Mouse (Mus musculus) forebrain, embryonic 11.5 days (tissue): ENCODE results near the gene Sdc3. TPM values are rescaled to one million over a fixed set of nuclear protein-coding genes. Genes with fewer than 3 reads are reported as not detected.

Source experiments
- ATAC-seq: fragments of 200-750 bp; cut with Nextera tagmentation; replicated peaks from 2 replicates; pipeline ENCODE4 v1.8.0; 2017; ENCODE audit warnings: moderate TSS enrichment; ENCODE audit not compliant: low FRiP score
- DNase-seq: peaks from one replicate; pipeline ENCODE4 v3.0.0-alpha.2; 2017; ENCODE audit warnings: low spot score
- H3K27ac ChIP-seq: fragments of 300-500 bp; sonication (generic); 2 replicates; pipeline ENCODE4 v1.5.1; 2014; ENCODE audit warnings: low read depth, low read length
- H3K27me3 ChIP-seq: fragments of 300-500 bp; sonication (generic); 2 replicates; pipeline ENCODE4 v1.6.1; 2014; ENCODE audit warnings: mild to moderate bottlenecking, low read length, mixed read lengths; ENCODE audit not compliant: control insufficient read depth, insufficient read depth
- H3K36me3 ChIP-seq: fragments of 300-500 bp; sonication (generic); 2 replicates; pipeline ENCODE4 v1.6.1; 2014; ENCODE audit warnings: mild to moderate bottlenecking, low read length, moderate library complexity, mixed read lengths; ENCODE audit not compliant: control insufficient read depth, insufficient read depth
- H3K4me1 ChIP-seq: fragments of 300-500 bp; sonication (generic); replicated peaks from 2 replicates; pipeline ENCODE4 v1.6.1; 2014; ENCODE audit warnings: low read length, mixed read lengths; ENCODE audit not compliant: control insufficient read depth, insufficient read depth
- H3K4me2 ChIP-seq: fragments of 300-500 bp; sonication (generic); 2 replicates; pipeline ENCODE4 v1.6.1; 2014; ENCODE audit warnings: low read depth, mild to moderate bottlenecking, low read length, moderate library complexity, mixed read lengths; ENCODE audit not compliant: severe bottlenecking
- H3K4me3 ChIP-seq: fragments of 300-500 bp; sonication (generic); 2 replicates; pipeline ENCODE4 v1.5.1; 2014; ENCODE audit warnings: low read depth, low read length
- H3K9ac ChIP-seq: fragments of 300-500 bp; sonication (generic); 2 replicates; pipeline ENCODE4 v1.6.1; 2014; ENCODE audit warnings: low read length
- H3K9me3 ChIP-seq: fragments of 300-500 bp; sonication (generic); 2 replicates; pipeline ENCODE4 v1.6.1; 2016; ENCODE audit warnings: low read length, mixed read lengths; ENCODE audit not compliant: control insufficient read depth
- WGBS: fragments of 180-500 bp; shearing (Covaris S2); extraction: QIAGEN DNeasy Blood & Tissue Kit; methylation state at CpG from one replicate; pipeline ENCODE4 v1.1.7; 2014; 5-methylcytosine and 5-hydroxymethylcytosine counted together
- polyA plus RNA-seq: library from polyadenylated mRNA; unstranded; fragments of >200 nt; fragmentation: Nextera tagmentation; extraction: Ambion mirVana; gene quantifications from 2 replicates; pipeline ENCODE4 v1.2.1, GENCODE M21; 2014

The Sdc3 gene
- 19.4 and 19.5 TPM in 2 replicates for polyA plus RNA-seq

- Histone ChIP-seq H3K4me2 (peak within 1 kb of the TSS; percentile 99), H3K36me3 (no peaks in the 10 kb centered on the region), H3K27me3 (peaks cover 14% of the 10 kb centered on the region), H3K9me3 (no peaks in the 10 kb centered on the region), H3K4me3 (peak within 1 kb of the TSS; percentile 86), H3K27ac (no peak within 1 kb of the TSS; the same call in 1 of the 2 replicates), H3K9ac (peak within 1 kb of the TSS; percentile 95), H3K4me1 (peaks cover 8% of the 10 kb centered on the region; the same call in 1 of the 2 replicates)
- WGBS: 2% methylated on average over 52 of the region's 99 CpGs
- DNase-seq: peak; percentile 71
- ATAC-seq: peak; percentile 55
Observed at GRCm38 (mm10) chr4:130792376-130793179, at the start of gene Sdc3. TSS of gene Sdc3 (plus strand) at chr4:130792537.

- ATAC-seq: no peak
- no peak overlapping the region for H3K9ac ChIP-seq
- DNase-seq: no peak
- peaks cover 24% of the 10 kb centered on the region; the same call in 1 of the 2 replicates for H3K36me3 ChIP-seq
- no peak overlapping the region for H3K4me2 ChIP-seq
- H3K4me3 ChIP-seq: no peak overlapping the region
- no peaks in the 10 kb centered on the region for H3K4me1 ChIP-seq
- 87% methylated on average over 4 of the region's 4 CpGs for WGBS
- no peak overlapping the region for H3K27ac ChIP-seq
- no peaks in the 10 kb centered on the region for H3K27me3 ChIP-seq
- no peaks in the 10 kb centered on the region for H3K9me3 ChIP-seq
Observed at GRCm38 (mm10) chr4:130744058-130744457, 48.3 kb upstream of the Sdc3 start.

- Histone ChIP-seq H3K4me3 (no peak overlapping the region), H3K4me1 (no peaks in the 10 kb centered on the region), H3K9me3 (no peaks in the 10 kb centered on the region), H3K27ac (no peak overlapping the region), H3K4me2 (no peak overlapping the region), H3K9ac (no peak overlapping the region), H3K27me3 (no peaks in the 10 kb centered on the region), H3K36me3 (peaks cover 24% of the 10 kb centered on the region; the same call in 1 of the 2 replicates)
- 88% methylated on average over 5 of the region's 5 CpGs for WGBS
- no peak for ATAC-seq
- DNase-seq: no peak
Observed at GRCm38 (mm10) chr4:130745561-130746306, 46.6 kb upstream of the Sdc3 start.

GRCm38 (mm10) chr4:130749566-130749965 is 42.8 kb upstream of the Sdc3 start:
- H3K9me3 ChIP-seq: no peaks in the 10 kb centered on the region
- ATAC-seq: no peak
- no peak overlapping the region for H3K4me3 ChIP-seq
- no peaks in the 10 kb centered on the region for H3K4me1 ChIP-seq
- no peak for DNase-seq
- H3K27me3 ChIP-seq: no peaks in the 10 kb centered on the region
- H3K9ac ChIP-seq: no peak overlapping the region
- 89% methylated on average over 7 of the region's 7 CpGs for WGBS
- peaks cover 32% of the 10 kb centered on the region for H3K36me3 ChIP-seq
- H3K4me2 ChIP-seq: no peak overlapping the region
- no peak overlapping the region for H3K27ac ChIP-seq

GRCm38 (mm10) chr4:130751966-130752365 is 40.4 kb upstream of the Sdc3 start:
- DNase-seq: no peak
- H3K9me3 ChIP-seq: no peaks in the 10 kb centered on the region
- WGBS: 96% methylated on average over 2 of the region's 2 CpGs

GRCm38 (mm10) chr4:130752591-130752990 is 39.7 kb upstream of the Sdc3 start:
- 82% methylated on average over 7 of the region's 7 CpGs for WGBS
- no peaks in the 10 kb centered on the region for H3K4me1 ChIP-seq
- H3K9me3 ChIP-seq: no peaks in the 10 kb centered on the region
- H3K9ac ChIP-seq: no peak overlapping the region
- no peak for DNase-seq
- H3K36me3 ChIP-seq: peaks cover 17% of the 10 kb centered on the region
- no peak for ATAC-seq
- no peak overlapping the region for H3K4me3 ChIP-seq
- H3K4me2 ChIP-seq: no peak overlapping the region
- no peak overlapping the region for H3K27ac ChIP-seq
- H3K27me3 ChIP-seq: no peaks in the 10 kb centered on the region

More at GRCm38 (mm10) chr4:130751966-130752365, 40.4 kb upstream of the Sdc3 start:
- Histone ChIP-seq H3K27me3 (no peaks in the 10 kb centered on the region), H3K27ac (no peak overlapping the region), H3K9ac (no peak overlapping the region), H3K4me2 (no peak overlapping the region), H3K4me3 (no peak overlapping the region), H3K36me3 (peaks cover 23% of the 10 kb centered on the region), H3K4me1 (no peaks in the 10 kb centered on the region)
- no peak for ATAC-seq

- WGBS: 82% methylated on average over 5 of the region's 5 CpGs
- peaks cover 14% of the 10 kb centered on the region for H3K36me3 ChIP-seq
Observed at GRCm38 (mm10) chr4:130753755-130754154, 38.6 kb upstream of the Sdc3 start.

GRCm38 (mm10) chr4:130754776-130755175 is 37.6 kb upstream of the Sdc3 start:
- Histone ChIP-seq H3K36me3 (peaks cover 16% of the 10 kb centered on the region), H3K4me2 (no peak overlapping the region), H3K27ac (no peak overlapping the region), H3K27me3 (no peaks in the 10 kb centered on the region), H3K9me3 (no peaks in the 10 kb centered on the region), H3K4me1 (no peaks in the 10 kb centered on the region), H3K4me3 (no peak overlapping the region), H3K9ac (no peak overlapping the region)
- ATAC-seq (no peak), DNase-seq (no peak)
- WGBS: 89% methylated on average over 2 of the region's 2 CpGs

More at GRCm38 (mm10) chr4:130753755-130754154, 38.6 kb upstream of the Sdc3 start:
- Histone ChIP-seq H3K27ac (no peak overlapping the region), H3K27me3 (no peaks in the 10 kb centered on the region), H3K9me3 (no peaks in the 10 kb centered on the region), H3K9ac (no peak overlapping the region), H3K4me2 (no peak overlapping the region), H3K4me3 (no peak overlapping the region), H3K4me1 (no peaks in the 10 kb centered on the region)
- ATAC-seq: no peak
- no peak for DNase-seq
